ENCODE assay signal across 8 mouse cellular contexts in genomic region chr12:118846649-118847321, GRCm38 (mm10). TPM values are rescaled to one million over a fixed set of nuclear protein-coding genes. Genes with fewer than 3 reads are reported as not detected.
DNase-seq lines count a peak whose midpoint lies in the region; ATAC-seq and TF ChIP-seq lines count a peak whose summit lies in the region.

No protein-coding gene starts in this region.

- H3K4me1 ChIP-seq in forebrain, embryonic 14.5 days (ENCODE audit: control insufficient read depth, insufficient read depth, low read length), result peaks cover 3% of the 10 kb centered on the region; the same call in 1 of the 2 replicates
- peaks cover 4% of the 10 kb centered on the region; the same call in 1 of the 2 replicates for H3K4me1 ChIP-seq in limb, embryonic 11.5 days (ENCODE audit: control insufficient read depth, insufficient read depth, low read length)
- H3K4me1 ChIP-seq in midbrain, embryonic 15.5 days, result peaks cover 33% of the 10 kb centered on the region

- H3K27me3 ChIP-seq in forebrain, embryonic 14.5 days (replicated peaks; ENCODE audit: control insufficient read depth, insufficient read depth, low read length), result peaks cover 32% of the 10 kb centered on the region
- peaks cover 73% of the 10 kb centered on the region for H3K27me3 ChIP-seq in limb, embryonic 11.5 days (ENCODE audit: control insufficient read depth, insufficient read depth, low read length)
- H3K27me3 ChIP-seq in midbrain, embryonic 15.5 days (replicated peaks), result peaks cover 60% of the 10 kb centered on the region

- DNase-seq in left cerebral cortex, adult 2 months (ENCODE audit: extremely low spot score in 1 of 2, low spot score in 2 of 2), result peak in 1 of 2 experiments; percentile 24
- no peak for DNase-seq in left cerebral cortex, adult 9 months (ENCODE audit: low spot score in 2 of 2)
- peak; percentile 69 for DNase-seq in adrenal gland, postnatal 14 days
- DNase-seq in forebrain, embryonic 14.5 days (ENCODE audit: low spot score), result peak; percentile 82
- peak; percentile 75 for DNase-seq in limb, embryonic 11.5 days (ENCODE audit: low spot score)
- no peak for DNase-seq in layer of hippocampus, postnatal 25 days (ENCODE audit: extremely low spot score in 1 of 2, low spot score in 1 of 2)
- no peak for DNase-seq in MN1 (ENCODE audit: low spot score)

- WGBS in forebrain, embryonic 14.5 days, result under 1% methylated on average over 59 of the region's 59 CpGs
- WGBS in limb, embryonic 11.5 days, result under 1% methylated on average over 59 of the region's 59 CpGs
- under 1% methylated on average over 59 of the region's 59 CpGs for WGBS in midbrain, embryonic 15.5 days

- no peaks in the 10 kb centered on the region for H3K9me3 ChIP-seq in forebrain, embryonic 14.5 days (replicated peaks; ENCODE audit: control insufficient read depth, low read length)
- no peaks in the 10 kb centered on the region for H3K9me3 ChIP-seq in limb, embryonic 11.5 days (ENCODE audit: control insufficient read depth, low read length)
- H3K9me3 ChIP-seq in midbrain, embryonic 15.5 days, result no peaks in the 10 kb centered on the region

- H3K36me3 ChIP-seq in forebrain, embryonic 14.5 days (ENCODE audit: control insufficient read depth, insufficient read depth, low read length), result no peaks in the 10 kb centered on the region
- no peaks in the 10 kb centered on the region for H3K36me3 ChIP-seq in limb, embryonic 11.5 days (ENCODE audit: control insufficient read depth, insufficient read depth, low read length)
- H3K36me3 ChIP-seq in midbrain, embryonic 15.5 days (replicated peaks), result no peaks in the 10 kb centered on the region

- ATAC-seq in forebrain, embryonic 14.5 days, result peak; percentile 54
- 0 out of 2 replicates have a peak, but pooled peaks have one; percentile 37 for ATAC-seq in limb, embryonic 11.5 days (ENCODE audit: insufficient number of reproducible peaks, low FRiP score, low TSS enrichment, low read depth)
- ATAC-seq in midbrain, embryonic 15.5 days (replicated peaks), result peak; percentile 57

- peak overlapping the region; percentile 61 for H3K4me2 ChIP-seq in forebrain, embryonic 14.5 days (ENCODE audit: low read length)
- peak overlapping the region; percentile 87 for H3K4me2 ChIP-seq in limb, embryonic 11.5 days (ENCODE audit: low read depth, severe bottlenecking)
- peak overlapping the region; percentile 57 for H3K4me2 ChIP-seq in midbrain, embryonic 15.5 days

- no peak overlapping the region for H3K27ac ChIP-seq in left cerebral cortex, adult 2 months
- peak overlapping the region; percentile 76 for H3K27ac ChIP-seq in forebrain, embryonic 14.5 days (ENCODE audit: low read depth, low read length)
- H3K27ac ChIP-seq in limb, embryonic 11.5 days (replicated peaks; ENCODE audit: low read depth, low read length), result no peak overlapping the region
- H3K27ac ChIP-seq in midbrain, embryonic 15.5 days, result 0 out of 2 replicates have a peak overlapping the region, but pooled peaks have one; percentile 8

- H3K4me3 ChIP-seq in left cerebral cortex, adult 2 months, result peak overlapping the region; percentile 26
- H3K4me3 ChIP-seq in forebrain, embryonic 14.5 days (ENCODE audit: low read depth, low read length), result peak overlapping the region; percentile 46
- peak overlapping the region; percentile 45 for H3K4me3 ChIP-seq in limb, embryonic 11.5 days (ENCODE audit: low read depth, low read length)
- H3K4me3 ChIP-seq in midbrain, embryonic 15.5 days, result peak overlapping the region; percentile 40

- intact Hi-C loops in left cerebral cortex, adult 2 months (cut with DNase I), result no loop called here

- H3K9ac ChIP-seq in forebrain, embryonic 14.5 days (ENCODE audit: low read length), result peak overlapping the region; percentile 75
- no peak overlapping the region for H3K9ac ChIP-seq in limb, embryonic 11.5 days (ENCODE audit: low read length)
- H3K9ac ChIP-seq in midbrain, embryonic 15.5 days, result peak overlapping the region; percentile 29; the same call in 1 of the 2 replicates

- no peak for TF ChIP-seq CTCF in left cerebral cortex, adult 2 months (IDR thresholded peaks at IDR 0.05)

RNA-seq across cellular contexts. Expression of gene Sp8, which starts 0.7 kb away (rescaled TPM):
- 1 to 10 TPM; 1.7 to 2.3 TPM for total RNA-seq in left cerebral cortex, adult 2 months (2021)
- not detected in 2 replicates for total RNA-seq in adrenal gland, postnatal 14 days (2021)
- 10.6 and 11.3 TPM in 2 replicates for polyA plus RNA-seq in forebrain, embryonic 14.5 days (2014; fragmentation: Nextera tagmentation; extraction: Ambion mirVana)
- polyA plus RNA-seq in limb, embryonic 11.5 days (2014; fragmentation: Nextera tagmentation; extraction: Ambion mirVana), result 4.5 and 5.1 TPM in 2 replicates
- polyA plus RNA-seq in midbrain, embryonic 15.5 days (2015; fragmentation: Nextera tagmentation; extraction: Ambion mirVana), result 2.8 and 3.5 TPM in 2 replicates
- 1 to 10 TPM; 1.5 to 2.6 TPM for total RNA-seq in layer of hippocampus, postnatal 25 days (2021)

Comparison
In these comparisons a context has a peak if more than half of its experiments do, and no peak if none do; other contexts are left out.
1. DNase-seq: peak in adrenal gland, postnatal 14 days (single experiment), forebrain, embryonic 14.5 days (single experiment) and limb, embryonic 11.5 days (single experiment); none in left cerebral cortex, adult 9 months (0 of 2), layer of hippocampus, postnatal 25 days (0 of 2) and MN1 (single experiment).
2. H3K27ac ChIP-seq: peak in forebrain, embryonic 14.5 days (single experiment) and midbrain, embryonic 15.5 days (single experiment); none in left cerebral cortex, adult 2 months (single experiment) and limb, embryonic 11.5 days (single experiment).
3. Peak in every context shown above with its lines, with median percentiles within 50 percentile points of each other: H3K4me3 ChIP-seq, ATAC-seq and H3K4me2 ChIP-seq.